Mouse (Mus musculus) fat pad, adult 2 months (tissue): ENCODE results near the gene Smco2.

Experiments
- DNase-seq: peaks from one replicate; pipeline ENCODE4 v3.0.0-alpha.2; 2011; ENCODE audit warnings: low read depth, low spot score; ENCODE audit errors: extremely low read depth

The Smco2 gene

DNA sequence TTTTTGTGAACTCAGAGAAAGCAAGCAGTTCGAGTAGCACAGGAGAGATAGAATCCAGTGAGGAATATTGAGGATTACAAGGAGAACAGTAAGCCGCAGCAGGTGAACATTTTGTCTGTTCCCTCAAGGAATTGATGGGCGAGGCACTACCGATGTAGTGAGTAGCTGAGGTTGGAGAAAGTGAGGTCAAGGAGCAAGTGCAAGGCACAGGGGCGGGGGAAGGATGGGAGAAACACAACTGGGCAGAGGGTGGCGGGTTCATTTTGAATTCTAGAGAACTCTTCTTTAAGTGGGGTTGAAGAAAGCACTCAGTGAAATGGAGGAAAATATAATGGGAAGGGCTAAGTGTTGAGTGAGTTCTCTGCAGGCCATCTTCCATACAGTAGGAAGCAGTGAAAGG is 48.8 kb downstream of the Smco2 start:
- DNase-seq = no peak

DNA sequence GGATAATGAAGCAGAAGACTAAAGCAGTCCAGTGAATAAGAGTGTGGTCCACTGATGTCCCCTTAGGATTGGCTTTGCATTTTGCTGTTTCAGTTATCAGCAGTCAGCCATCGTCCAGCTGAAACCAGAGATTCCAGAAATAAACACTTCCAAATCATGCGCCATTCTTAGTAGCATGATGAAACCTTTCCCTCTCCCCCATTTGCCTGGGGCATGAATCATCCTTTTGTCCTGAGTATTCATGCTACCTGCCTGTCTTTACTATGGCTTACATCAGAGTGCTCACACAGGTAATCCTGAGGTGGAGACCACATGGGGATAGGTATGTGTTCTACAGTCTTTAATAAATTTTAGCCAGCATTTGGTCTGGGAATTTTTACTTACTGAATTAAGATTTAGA is 49.7 kb downstream of the Smco2 start:
- no peak for DNase-seq

DNA sequence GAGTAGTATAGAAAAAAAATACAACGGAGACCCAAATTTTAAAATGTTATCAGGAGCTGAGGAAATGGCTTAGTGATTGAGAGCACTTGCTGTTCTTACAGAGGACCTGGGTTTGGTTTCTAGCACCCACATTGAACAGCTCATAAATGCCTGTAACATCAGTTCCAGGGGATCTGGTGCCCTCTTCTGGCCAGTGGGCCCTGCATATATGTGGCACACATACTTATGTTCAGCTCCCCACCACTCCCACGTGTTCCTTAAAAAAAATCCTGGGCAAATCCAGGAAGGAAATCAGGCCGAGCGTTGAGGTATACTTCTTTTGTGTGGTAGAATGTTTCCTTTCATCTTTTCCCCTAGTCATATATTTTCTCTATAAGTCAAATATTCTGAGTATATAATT is 52.0 kb downstream of the Smco2 start:
- no peak for DNase-seq

DNA sequence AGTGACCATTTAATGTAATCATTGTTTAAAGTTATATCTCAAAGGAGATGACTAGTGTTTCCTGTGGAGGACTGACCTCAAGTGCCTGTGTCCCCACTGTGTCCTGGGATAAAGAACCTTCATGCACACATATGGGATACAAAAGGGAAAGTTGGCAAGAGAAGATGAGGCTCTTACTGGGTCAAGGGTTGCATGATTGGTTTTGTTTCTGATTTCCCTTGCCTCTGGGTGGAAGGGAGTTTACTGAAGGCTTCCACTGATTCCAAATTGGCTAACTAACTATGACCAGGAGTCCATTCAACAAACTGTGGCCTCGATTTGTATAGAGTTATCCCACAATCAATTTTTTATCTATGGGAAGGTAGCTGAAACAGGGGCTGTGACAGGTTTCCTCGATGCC is 53.7 kb downstream of the Smco2 start:
- no peak for DNase-seq

DNA sequence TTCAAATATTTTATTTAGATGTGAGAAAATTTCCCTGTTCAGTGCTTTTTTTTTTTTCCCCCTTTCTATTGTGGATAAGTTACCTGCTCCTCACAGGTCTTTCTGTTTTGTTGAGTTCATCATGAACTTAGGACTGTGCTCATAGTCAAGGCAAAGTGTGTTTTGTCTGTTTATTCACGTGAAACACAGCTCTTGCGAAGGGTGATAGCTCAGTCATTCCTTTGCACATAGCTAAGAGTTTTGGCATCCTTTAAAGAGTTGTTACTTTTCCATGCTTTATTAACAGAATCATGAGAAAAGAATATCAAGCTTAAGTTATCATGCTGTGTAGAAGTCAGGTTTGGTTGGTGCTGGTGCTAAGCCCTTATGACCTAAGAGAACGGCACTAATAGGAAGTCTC is 54.8 kb downstream of the Smco2 start:
- no peak for DNase-seq

DNA sequence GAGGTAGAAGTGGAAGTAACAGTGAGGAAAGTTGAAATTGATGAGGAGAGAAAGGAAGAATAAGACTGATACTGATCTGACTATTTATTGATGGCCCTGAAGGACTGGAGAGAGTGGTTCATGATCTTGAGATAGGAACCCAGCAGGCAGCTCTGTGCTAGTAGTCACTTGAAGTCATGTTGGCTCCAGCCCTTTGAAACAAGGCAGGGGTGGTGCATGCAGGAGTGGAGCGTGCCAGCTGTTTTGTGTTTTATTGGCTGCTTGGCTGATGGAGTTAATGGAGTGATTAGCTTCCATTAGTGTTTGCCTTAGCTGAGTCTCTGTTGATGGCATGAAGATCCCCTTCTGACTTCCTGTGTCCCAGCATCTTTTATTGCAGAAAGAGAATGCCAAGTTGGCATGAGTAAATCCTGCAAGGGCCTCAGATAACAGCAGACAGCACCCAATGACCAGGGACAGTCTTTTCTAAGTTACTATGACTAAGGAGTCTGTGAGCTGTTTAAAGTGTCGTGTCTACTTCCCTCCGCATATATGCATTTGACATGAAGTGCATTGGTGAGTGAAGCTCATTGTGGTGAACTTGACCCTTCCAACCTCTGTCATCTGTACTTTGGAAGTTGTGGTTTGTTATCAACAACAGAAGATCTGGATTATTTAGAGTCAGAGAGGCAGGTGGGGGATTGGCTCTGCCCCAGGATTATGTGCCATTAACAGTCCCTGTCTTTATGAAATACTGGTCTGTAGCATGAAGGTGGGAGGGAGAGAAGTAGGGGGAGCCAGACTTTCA is 56.3 kb downstream of the Smco2 start:
- DNase-seq = no peak

DNA sequence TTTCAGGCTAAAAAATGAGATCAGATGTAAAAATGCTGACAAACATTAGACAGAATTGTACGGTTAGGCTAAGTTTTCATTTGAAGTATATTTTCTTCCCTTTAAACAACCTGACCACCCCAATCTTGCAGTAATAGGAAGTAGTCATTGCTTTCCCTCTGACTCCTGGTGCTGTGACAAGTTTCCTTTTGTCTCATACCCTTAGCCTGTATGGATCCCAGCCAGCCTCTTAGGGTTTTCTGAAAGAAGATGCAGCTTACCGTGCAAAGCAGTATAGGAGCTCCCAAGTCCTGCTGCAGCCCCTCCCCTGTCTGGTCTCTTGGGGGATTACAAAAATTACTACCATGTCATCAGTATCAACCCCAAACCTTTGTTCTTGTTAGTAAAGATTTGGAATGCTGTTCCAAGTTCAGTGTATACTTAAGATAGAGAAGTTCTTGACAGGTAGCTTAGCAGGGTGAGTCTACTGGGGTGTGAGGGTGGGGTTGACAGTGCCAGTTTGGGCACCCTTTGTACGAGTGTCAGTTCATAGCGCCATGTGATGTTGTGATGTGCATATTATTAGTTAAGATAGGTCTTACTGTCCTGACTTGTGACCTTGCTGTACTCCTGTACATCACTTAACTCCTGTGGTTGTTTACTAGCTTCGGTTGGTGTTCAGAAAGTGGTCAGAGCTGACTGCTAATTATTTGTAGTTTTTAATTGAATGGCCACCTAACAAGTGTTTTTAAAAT is 57.3 kb downstream of the Smco2 start:
- no peak for DNase-seq

DNA sequence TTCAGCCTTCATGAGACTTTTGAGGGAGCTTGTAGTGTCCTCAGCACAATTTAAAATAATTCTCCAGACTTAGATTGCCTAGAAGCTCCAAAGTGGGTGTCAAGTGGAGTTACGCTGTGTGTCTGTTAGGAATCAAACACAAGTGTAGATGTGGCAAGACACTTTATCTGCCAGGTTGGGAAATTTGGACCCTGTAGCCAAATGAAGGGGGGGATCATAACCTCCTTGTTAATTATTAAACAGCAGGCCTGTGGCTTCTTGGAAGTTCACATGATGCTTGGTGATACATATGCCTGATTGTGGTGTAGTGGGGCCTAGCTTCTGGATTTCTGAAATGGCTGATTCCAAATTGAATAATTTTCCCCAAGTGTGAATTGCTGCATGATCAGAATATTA is 57.9 kb downstream of the Smco2 start:
- no peak for DNase-seq

DNA sequence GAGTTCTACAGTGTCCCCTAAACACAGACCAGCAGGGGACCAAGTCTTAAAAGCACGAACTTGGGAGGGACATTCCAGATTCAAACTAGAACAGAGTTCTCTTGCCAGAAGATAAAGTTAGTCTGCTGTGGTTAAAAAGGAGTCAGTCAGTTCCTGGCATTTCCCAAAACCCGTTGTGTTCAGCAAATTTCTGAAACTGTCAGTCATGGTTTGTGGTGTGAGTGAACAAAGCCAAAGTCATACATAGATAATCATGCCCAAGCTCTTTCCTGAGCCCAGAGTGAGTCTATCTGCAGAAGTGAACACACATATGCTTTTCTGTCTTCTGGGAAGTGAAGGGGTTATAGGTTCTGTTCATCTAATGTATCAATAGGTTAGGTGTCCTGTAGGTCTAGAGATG is 58.9 kb downstream of the Smco2 start:
- no peak for DNase-seq

DNA sequence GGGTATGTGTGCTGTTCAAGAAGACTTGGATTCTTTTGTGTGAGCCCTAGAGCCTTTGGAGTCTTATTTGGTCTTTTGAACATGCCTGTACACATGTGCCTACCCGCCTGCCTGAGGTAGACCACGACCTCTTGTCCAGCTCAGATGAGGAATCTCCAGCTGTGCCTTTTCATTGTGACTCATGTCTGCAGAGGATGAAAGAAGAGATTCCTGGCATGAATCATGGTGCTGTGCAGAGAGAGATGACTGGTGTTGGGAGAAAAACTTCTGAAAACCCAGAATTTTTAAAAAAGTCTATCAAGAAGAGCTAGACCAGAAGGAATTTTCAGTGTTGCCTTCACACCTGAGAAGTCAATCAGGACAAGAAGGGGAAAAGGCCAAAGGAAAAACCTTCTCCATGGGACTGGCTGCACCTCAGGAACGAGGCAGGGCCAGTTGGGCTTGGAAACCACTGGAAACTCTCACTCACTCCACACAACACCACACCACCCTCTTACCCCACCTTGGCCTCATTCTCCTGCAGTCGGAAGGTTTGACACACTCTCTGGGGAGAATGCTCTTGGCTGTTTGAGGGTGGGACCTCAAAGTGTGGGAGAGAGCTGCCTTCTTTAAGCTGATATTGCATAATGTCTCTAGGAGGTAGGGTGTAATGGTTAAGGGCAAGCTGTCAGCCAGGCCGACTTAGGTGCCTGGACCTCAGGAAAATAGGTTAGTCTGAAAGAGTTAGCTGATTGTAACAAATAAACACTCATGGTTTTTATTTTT is 60.0 kb downstream of the Smco2 start:
- no peak for DNase-seq

DNA sequence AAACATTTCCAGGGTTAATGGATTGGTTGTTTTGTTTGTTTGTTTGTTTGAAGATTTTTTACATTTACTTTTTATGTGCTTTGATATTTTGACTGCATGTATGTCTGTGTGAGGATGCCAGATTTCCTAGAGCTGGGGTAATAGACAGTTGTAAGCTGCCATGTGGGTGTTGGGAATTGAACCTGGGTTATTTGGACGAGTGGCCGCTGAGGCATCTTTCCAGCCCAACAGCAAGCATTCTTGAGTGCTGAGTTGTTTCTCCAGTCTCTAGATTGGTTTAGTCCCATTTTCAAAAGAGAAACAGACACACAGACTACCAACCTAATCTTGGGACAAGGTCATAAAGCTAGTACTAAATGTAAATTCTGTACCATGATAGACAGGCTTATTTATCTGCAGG is 60.9 kb downstream of the Smco2 start:
- DNase-seq = no peak

DNA sequence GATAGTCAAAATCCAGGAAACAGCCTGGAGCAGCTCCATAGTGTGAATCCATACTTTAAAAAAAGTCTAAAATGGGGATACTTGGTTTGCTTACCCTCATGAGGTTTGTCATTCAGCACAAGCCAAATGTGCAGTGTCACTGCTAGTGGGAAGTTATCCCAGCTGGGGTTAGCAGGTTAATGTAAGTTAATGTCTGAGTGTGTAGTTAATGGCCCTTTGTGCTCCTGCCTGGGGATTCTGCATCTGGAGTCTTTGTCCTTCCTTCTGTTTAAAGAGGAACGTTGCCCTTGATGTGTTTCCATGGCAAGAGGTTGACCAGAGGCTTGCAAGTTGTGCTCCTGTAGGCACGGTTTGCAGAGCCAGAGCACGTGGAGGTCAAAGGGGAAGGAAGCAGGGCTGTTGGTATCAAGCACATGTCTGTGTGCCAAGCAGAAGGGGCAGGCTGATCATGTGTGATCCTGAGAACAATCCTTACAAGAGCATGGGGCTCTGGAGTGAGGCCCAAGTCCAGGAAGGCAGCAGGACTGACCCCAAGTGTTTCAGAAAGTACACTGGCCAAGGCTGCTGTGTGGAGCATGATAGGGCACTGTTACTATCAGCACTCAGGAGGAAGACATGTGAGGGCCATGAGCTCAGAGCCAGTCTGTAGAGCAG is 63.1 kb downstream of the Smco2 start:
- DNase-seq = no peak

DNA sequence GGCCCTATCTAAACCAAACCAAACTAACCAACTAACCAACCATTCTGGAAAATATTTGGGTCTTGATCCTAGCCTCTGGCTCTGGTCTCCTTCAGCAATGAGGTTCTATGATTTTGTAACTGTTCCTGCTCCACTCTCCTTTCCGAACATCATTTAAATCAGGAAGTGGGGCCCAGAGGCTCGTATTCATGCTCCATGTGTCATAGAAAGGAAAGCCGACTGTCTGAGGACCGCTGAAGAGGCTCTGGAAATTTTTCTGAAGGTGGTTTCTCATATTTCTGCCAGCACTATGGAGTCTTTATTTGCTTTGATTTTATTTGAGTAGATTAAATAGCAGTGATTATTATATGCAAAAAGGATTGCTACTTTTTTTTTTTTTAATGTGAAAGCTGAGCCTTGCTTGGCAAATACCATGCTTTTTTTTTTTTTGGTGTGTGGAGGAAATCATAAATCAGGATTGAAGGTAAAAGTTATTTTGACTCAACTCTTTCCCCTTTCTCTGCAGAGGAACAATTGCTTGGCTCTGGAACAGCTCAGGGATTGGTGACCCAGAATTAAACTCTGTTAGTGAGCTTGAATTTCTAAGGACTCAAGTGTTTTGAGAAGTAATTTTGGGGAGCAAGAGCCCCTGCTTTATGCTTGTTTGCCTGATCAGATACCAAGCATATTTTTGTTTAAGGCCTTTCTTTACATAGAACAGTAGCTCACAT is 63.7 kb downstream of the Smco2 start:
- no peak for DNase-seq

DNA sequence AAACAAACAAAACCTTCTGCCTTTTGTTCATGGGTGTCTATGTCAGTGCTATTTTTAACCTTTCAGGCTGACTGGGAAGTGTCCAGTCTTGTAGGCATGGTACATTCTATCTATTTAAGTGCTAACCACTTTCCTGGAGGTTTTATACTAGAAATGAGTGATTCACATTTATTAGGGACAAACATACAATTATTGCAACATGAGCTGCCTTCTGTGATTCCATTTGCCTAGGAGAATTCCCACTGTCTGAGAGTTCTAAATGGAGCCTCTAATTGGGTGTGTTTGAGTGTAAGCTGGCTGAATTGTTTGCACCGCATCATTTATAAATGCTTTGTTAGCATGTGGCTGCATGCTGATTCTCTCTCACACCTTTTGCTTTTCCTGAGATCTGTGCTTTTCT is 65.9 kb downstream of the Smco2 start:
- DNase-seq = no peak

DNA sequence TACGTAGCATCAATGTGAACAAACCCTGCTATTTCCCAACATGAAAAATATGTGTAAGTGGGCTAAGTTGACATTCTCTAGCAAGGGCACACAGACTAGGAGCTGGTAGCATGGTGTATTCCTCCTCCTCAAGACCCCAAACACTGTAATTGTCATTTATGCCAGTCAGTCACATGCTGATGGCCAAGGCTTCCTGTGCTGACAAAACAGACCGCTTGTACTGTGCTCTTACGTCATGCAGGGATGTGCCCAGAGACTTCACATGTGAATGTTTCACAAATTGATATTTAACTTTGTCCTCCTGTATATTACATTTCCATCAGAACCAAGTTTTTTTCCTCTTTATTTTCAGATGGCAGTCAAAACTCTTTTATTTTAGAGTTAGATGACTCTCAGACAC is 67.5 kb downstream of the Smco2 start:
- DNase-seq = no peak

DNA sequence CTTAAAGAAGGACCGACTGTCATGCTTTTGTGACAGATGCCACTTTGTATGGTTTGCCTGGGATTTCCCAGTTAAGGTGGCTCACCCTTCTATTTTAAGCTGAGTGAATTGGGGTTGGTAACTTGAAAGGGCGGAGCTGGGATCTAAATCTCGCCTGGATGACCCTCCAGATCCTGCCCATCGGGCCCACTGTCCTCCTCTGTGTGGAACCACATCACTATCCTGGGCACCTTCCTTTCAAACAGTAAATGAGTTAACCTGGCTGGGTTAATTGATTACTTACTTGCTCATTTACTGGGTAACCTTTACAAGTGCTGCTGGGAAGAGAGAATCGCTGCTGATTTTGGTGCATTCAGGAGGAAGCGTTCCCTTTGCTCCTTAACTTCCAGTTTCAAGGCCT is 68.4 kb downstream of the Smco2 start:
- no peak for DNase-seq
